Mouse (Mus musculus) telencephalon, adult 2 months (tissue): ENCODE results near the gene Olfr554.
"Not testable (repeated sequence)": the region's sequence is repeated elsewhere in the genome, so short reads cannot be mapped to it uniquely, and the experiment has no call there.

Experiments
- DNase-seq: peaks from one replicate; pipeline ENCODE4 v3.0.0-alpha.2; 2011; ENCODE audit warnings: low read depth, low spot score

The Olfr554 gene

DNA sequence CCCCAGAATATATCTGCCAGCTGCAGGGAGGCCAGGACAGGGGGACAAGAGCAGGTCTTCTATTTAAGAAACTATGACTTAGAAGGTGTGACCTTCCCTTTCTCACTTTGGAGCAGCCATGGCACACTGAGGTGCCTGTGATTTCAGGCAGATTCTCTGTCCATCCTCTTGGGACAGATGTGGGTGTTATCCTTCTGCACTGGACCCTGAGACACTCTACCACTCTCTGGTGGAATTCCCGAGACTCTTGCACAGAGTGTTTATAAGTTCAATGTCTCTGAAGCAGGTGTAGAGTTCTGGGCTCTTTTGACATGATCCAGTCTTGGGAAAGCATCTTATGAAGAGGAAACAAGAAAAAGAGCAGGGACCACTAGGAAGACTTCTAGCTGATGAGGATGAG, at the start of gene Olfr554:
Gene Olfr554 (plus strand): TSS at position 301 of the 400 bp plus-strand sequence.
- DNase-seq = no peak

DNA sequence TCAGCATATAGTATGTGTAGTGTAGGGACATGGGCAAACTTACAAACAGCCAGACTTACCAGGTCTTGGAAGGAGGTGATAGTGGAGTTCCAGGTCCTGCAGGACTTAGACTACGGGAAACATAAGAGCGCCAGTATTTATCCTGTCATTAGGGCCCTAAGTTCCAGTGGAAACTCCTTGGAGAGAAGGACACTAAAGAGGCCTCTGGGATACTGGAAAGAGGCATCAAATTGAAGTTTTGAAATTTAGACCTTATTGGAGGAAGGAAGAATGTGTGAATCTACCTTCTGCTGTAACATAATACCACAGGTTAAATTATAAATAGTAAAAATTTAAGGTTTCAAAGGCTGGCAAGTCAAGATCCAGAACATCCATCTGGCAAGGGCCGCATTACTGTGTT, 46.4 kb upstream of the Olfr554 start, which contains the start of gene Olfr551:
Gene Olfr551 (minus strand): TSS at position 101 of the 400 bp plus-strand sequence.
- DNase-seq = no peak

DNA sequence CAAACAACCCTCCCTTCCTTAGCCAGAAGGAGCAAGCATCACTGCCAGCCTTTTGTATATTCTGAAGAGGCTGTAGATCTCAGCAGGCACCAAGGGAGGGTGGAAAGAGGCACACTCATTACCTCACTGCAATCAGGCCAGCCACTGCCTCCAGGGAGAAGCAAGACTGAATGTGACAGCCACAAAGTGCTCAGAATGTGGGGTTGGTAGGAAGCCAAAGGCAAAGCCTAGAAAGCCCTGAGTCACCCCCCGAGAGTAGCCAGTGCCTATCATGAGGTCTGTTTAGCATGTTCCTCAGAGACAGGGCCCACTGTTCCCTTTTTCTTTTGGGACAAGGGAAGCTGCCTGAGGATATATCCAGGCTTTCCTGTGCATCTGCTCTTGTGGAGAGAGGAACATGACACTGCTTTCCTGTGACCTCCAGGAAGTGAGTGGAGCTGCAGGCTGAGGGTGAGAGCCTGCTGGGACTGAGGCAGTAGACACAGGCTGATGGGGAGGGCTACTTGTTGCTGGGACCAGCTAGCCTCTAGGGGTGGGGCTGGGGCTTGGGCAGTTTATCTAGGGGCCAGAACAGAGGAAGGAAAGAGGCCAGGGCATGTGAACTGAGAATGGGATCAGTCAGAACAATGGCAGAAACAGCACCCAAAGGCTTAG, 40.7 kb upstream of the Olfr554 start, which contains the start of gene Olfr552:
Gene Olfr552 (plus strand): TSS at position 393 of the 654 bp plus-strand sequence.
- no peak for DNase-seq

DNA sequence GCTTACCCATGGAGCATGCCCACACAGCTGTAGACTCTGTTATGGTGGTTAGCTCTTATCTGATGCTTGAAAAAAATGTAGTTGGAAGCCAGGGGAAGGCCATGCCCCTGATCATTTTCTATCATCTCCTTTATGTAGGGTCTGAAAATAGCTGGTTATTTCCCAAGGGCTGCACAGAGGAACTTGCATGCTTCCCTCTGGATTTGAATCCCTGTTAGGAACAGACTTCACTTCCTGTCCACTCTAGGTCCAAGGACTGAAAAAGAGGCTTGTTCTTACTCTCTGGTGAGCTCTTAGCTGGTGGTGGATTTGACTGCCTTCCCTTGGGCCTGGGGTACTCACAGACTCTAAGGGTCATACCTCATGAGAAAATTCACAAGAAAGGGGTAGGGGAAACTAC, 20.1 kb upstream of the Olfr554 start, which contains the start of gene Olfr553:
Gene Olfr553 (minus strand): TSS at position 101 of the 400 bp plus-strand sequence.
- DNase-seq = no peak

DNA sequence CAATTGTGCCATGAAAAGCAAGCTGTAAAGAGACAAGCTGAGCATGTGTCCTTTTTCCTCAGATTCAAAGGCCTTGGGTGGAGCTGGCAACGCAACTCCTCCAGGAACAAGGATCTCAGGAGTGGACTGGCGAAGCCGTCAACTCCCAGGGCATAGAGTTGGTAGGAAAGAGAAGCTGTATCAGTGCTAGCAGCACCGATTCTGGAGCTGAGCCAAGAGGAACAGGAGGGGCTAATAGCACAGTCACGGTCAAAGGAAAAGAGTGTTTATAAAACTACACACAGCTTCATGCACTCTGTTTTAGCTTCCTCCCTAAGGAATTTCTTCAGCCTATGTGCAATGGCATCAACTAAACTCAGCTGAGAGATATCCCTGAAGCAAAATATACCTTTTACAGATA, 18.6 kb upstream of the Olfr554 start:
- DNase-seq = no peak

DNA sequence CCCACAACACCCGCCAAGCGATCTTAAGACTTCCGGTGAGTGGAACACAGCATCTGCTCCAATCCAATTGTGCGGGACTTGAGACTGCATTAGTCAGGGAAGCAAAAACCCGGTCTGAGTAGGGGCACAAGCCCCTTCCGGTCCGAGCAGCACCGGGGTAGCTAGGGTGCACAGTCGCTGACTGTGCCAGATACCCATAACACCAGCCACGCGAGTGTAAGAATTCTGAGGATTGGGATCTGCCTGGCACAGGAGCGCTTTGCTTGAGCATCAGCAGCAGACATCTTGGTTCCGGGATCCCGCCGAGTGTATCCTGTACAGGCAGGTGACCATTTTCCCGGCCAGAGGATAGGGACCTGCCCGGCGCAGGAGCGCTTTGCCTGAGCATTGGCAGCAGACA, 17.9 kb upstream of the Olfr554 start:
- not testable (repeated sequence) for DNase-seq

DNA sequence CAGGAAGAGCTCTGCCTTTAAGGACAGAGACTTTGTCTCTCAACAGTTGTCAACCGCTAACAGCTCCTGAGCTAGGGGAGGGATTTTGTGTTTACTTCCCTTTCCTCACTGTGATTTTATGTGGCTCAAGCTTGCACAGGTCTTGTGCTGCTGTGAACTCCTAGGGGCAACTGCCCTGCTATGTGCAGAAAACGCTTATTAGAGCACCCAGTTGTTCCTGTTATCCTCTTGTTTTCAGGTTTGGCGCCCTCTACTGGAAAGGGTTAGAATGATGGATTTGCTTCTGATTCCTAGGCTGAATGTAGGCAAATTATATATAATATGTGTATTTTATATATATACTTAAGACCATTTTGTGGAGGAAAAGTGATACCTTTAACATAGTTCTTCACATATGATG, 1.6 kb upstream of the Olfr554 start:
- peak; percentile 9 for DNase-seq

DNA sequence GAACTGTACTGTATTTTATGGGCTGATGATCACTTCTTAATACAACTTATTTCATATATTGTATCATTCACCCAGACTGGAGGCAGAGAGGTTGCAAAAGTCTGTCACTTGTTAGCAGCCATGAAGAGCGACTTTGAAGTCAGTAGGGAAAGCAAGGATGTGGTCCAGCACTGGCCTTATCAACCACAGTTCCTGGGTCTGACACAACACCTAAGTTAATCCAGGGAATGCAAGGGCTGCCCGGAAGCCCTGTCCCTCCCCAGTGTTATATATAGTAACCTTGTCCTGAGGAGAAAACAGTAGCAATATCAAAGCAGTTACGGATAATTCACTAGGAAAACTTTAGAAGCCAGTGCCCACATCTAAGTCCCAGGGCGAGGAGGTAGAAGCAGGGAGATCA, 6.7 kb downstream of the Olfr554 start:
- DNase-seq = not testable (repeated sequence)

DNA sequence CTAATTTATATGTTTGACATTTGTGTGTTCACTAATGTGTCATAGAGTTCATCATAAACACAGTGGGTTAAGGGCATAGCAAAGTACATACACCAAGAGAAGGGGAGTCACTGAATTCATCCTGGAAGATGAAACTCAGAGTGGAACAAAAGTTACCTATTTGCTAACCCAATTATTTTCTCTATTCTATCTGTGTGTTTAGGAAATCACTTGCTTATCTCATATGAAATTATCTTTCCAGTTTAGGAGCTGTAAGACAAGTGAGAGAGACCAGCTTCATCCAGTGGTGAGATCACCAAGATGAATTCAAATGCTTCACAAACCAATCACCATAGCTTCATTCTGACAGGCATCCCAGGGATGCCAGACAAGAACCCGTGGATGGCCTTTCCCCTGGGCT, 20.3 kb downstream of the Olfr554 start, which contains the start of gene Olfr555:
Gene Olfr555 (plus strand): TSS at position 301 of the 400 bp plus-strand sequence.
- DNase-seq = no peak

DNA sequence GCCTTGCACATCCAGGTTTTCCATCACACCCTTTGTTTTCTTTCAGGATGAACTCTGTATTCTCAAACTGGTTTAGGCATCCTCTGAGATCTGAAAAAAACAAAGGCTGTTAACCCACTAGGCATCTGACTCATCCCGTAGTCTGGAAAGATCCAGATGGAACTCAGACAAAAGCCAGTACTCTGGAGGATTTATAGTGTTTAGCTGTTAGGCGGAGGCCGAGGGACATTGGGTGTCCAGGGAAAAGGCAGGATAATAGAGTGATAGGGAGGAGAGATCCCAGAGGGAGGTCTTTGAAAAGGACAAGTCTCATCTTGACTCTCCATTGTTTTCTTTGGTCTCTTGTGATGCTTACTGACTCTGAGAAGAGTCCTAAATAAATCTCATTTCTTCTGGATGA, 26.4 kb downstream of the Olfr554 start, which contains the start of gene Olfr556:
Gene Olfr556 (plus strand): TSS at position 301 of the 400 bp plus-strand sequence.
- no peak for DNase-seq

DNA sequence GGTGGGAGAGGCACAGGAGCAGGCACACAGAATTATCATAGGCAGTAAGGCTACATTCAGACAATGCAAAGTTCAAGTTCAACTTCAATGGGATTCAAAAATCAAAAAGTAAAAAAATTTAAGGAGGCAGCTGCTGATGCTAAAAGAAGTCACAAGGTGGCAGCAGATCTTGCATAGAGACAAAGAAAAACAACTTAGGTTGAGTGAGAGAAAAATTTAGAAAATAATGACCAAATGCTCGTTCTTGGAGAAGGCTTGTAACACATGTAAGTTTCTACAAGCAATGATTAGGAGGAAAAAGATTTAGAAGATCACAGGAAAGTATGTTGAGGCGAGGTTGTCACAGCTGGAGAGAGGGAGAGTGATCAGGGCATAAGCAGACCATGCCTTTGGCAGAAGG, 27.1 kb downstream of the Olfr554 start:
- no peak for DNase-seq

DNA sequence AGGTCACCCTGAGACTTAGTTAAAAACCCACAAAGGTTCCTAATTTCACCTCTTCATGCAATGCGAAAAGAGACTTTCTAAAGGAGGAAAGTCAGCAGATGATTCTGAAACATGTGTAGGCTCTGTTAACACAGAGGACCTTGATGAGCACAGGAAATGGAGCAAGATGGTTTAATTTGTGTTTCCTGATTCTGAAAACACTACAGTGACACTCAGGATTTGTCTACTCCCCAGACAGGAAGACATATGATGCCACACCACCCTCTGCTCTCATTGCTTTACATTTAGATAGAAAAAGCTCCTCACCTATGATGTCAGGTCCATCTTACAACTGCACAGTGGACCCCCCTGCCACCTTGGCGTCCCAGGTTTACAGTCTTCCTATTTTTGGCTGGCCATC, 38.0 kb downstream of the Olfr554 start:
- DNase-seq = no peak

DNA sequence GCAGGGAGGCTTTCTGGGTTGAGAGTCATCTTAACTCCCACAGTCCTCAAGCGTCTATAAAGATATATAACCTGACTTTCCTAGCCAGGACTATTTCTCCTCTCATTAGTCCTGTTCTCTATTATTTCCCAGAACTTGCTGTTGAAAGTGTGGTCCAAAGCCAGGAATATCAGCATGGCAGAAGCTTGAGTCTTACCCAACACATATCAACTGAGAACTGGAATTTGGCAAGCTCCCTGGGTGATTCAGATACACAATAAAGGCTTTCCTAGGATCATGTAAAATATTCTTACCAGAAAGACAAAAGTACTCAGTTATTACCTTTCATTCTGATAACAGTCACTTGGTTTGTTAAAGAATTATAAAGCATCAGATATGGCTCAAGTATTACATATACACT, 43.7 kb downstream of the Olfr554 start:
- no peak for DNase-seq

DNA sequence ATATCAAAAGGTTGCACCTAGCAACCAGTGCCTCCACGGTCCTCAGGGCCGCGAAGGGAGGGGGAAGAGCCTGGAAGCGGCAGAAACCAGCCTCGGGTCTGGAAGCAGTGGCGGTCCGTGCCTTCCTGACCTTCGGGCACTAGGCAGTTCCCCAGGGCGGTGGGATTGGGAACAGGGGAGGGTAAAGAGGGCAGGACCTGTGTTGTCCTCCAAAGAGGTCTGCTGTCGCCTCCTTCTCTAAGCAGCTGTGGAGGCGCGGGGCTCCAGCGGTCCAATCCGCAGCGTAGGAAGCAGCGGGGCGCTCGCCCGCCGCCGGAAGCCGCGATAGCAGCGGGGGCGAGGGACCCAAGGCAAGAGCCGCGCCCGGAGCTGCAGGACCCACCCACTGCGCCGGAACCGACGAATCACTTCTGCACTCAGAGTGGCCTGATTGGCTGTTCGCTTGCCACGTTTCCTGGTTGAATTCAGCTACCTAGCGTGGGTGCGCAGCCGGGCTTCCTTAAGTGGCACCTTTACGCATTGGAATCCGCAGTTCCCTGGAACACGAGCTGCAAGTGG, 48.8 kb downstream of the Olfr554 start, which contains the start of gene Trim68:
Gene Trim68 (minus strand): TSS at position 384 of the 558 bp plus-strand sequence.
- DNase-seq = peak; percentile 89
